Mouse (Mus musculus) testis, adult 2 months (tissue): ENCODE data around the gene Fxn. TPM values are rescaled to one million over a fixed set of nuclear protein-coding genes. Genes with fewer than 3 reads are reported as not detected.

ENCODE experiments used
- H3K27ac ChIP-seq: fragments of 200-500 bp; 2 replicates; pipeline ENCODE4 v1.5.1; 2012; ENCODE audit warnings: low read depth, low read length; ENCODE audit not compliant: control insufficient read depth, insufficient read depth
- H3K27me3 ChIP-seq: fragments of 200-500 bp; 2 replicates; pipeline ENCODE4 v1.6.1; 2012; ENCODE audit warnings: mild to moderate bottlenecking, low read length, moderate library complexity; ENCODE audit not compliant: control insufficient read depth, insufficient read depth
- H3K36me3 ChIP-seq: fragments of 200-500 bp; 2 replicates; pipeline ENCODE4 v1.6.1; 2012; ENCODE audit warnings: mild to moderate bottlenecking, low read length; ENCODE audit not compliant: control insufficient read depth, insufficient read depth
- H3K4me1 ChIP-seq: fragments of 200-500 bp; 2 replicates; pipeline ENCODE4 v1.6.1; 2012; ENCODE audit warnings: low read length; ENCODE audit not compliant: control insufficient read depth, insufficient read depth
- H3K4me3 ChIP-seq: fragments of 200-500 bp; 2 replicates; pipeline ENCODE4 v1.5.1; 2012; ENCODE audit warnings: low read depth, mild to moderate bottlenecking, low read length, moderate library complexity, mixed read lengths; ENCODE audit not compliant: control insufficient read depth
- CTCF ChIP-seq: fragments of 200-500 bp; IDR thresholded peaks from 2 replicates; pipeline ENCODE4 v1.5.1; 2012; ENCODE audit warnings: low read depth, mild to moderate bottlenecking, inconsistent platforms, low read length, moderate library complexity; ENCODE audit not compliant: control insufficient read depth, insufficient read depth, insufficient replicate concordance
- POLR2A ChIP-seq: fragments of 200-500 bp; IDR thresholded peaks from 2 replicates; pipeline ENCODE4 v1.6.1; 2012; ENCODE audit warnings: low read depth, mild to moderate bottlenecking, inconsistent platforms, low read length, moderate library complexity; ENCODE audit not compliant: control insufficient read depth
- polyA plus RNA-seq: library from polyadenylated mRNA; depleted of rRNA; stranded (reverse); fragments of >200 nt; gene quantifications from 2 replicates; pipeline ENCODE4 v1.2.3, GENCODE M21; 2012

Fxn gene
- polyA plus RNA-seq, 1 experiment = 5.1 TPM

- Histone ChIP-seq H3K36me3 (no peaks in the 10 kb centered on the region), H3K4me1 (peaks cover 13% of the 10 kb centered on the region), H3K27me3 (no peaks in the 10 kb centered on the region), H3K4me3 (no peak overlapping the region), H3K27ac (no peak overlapping the region)
- TF ChIP-seq POLR2A (no peak), CTCF (no peak)
Observed at GRCm38 (mm10) chr19:24271326-24271725, 9.1 kb downstream of the Fxn start.

DNA sequence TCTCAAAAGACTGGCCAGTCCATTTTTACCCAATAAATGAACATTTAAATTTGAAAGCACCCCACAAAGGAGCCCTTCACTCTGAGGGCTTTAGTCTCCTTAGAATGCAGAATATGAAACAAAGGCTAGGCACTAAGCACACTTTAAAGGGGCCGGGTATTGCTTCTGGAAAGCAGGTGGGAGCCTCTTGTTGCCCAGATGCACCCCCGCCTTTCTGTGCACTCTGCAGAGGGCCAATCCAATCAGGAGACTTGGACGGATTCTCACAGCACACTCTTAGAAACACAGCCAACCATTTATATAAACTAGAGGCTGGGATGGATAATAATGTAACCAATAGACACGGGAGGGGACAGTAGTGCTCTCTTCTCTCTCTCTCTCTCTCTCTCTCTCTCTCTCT is 11.9 kb downstream of the Fxn start:
- no peaks in the 10 kb centered on the region for H3K36me3 ChIP-seq

GRCm38 (mm10) chr19:24266046-24266830 is 14.2 kb downstream of the Fxn start:
- Histone ChIP-seq H3K36me3 (no peaks in the 10 kb centered on the region), H3K4me1 (peaks cover 3% of the 10 kb centered on the region), H3K4me3 (no peak overlapping the region), H3K27ac (no peak overlapping the region), H3K27me3 (no peaks in the 10 kb centered on the region)
- no peak for TF ChIP-seq CTCF
- TF ChIP-seq POLR2A = no peak

More for the DNA sequence above, 11.9 kb downstream of the Fxn start:
- Histone ChIP-seq H3K27ac (no peak overlapping the region), H3K4me3 (no peak overlapping the region), H3K4me1 (peaks cover 13% of the 10 kb centered on the region), H3K27me3 (no peaks in the 10 kb centered on the region)
- TF ChIP-seq CTCF (no peak), POLR2A (no peak)

GRCm38 (mm10) chr19:24264991-24265390 is 15.4 kb downstream of the Fxn start:
- H3K27ac ChIP-seq = no peak overlapping the region
- H3K4me1 ChIP-seq = no peaks in the 10 kb centered on the region; the same call in 1 of the 2 replicates
- TF ChIP-seq CTCF = peak; percentile 48; the same call in 1 of the 2 replicates
- TF ChIP-seq POLR2A = no peak
- no peaks in the 10 kb centered on the region for H3K27me3 ChIP-seq
- no peaks in the 10 kb centered on the region for H3K36me3 ChIP-seq
- no peak overlapping the region for H3K4me3 ChIP-seq

DNA sequence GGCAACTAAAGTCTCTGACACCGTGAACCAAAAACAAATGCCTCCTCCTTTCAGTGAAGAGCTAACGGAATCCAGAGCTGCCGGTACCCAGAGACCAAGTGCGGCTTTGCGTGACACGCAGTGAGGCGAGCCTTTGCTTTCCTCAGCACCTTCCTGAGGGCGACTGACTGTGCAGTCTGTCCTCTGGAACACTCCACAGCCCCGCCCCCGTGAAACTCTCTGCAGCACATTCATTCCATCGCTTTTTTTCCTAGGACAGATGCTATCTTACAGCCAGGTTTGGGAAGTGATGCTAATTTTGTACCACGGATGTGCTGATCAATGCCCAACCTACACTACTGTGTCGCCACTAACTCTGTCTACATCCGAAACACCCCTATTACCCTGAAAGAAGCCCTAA is 17.7 kb downstream of the Fxn start:
- Histone ChIP-seq H3K27me3 (no peaks in the 10 kb centered on the region), H3K27ac (no peak overlapping the region), H3K36me3 (no peaks in the 10 kb centered on the region), H3K4me1 (no peaks in the 10 kb centered on the region; the same call in 1 of the 2 replicates), H3K4me3 (no peak overlapping the region)
- no peak for TF ChIP-seq CTCF

GRCm38 (mm10) chr19:24259390-24260351 is 20.7 kb downstream of the Fxn start:
- TF ChIP-seq CTCF = no peak
- no peak for TF ChIP-seq POLR2A
- no peaks in the 10 kb centered on the region; the same call in 1 of the 2 replicates for H3K4me1 ChIP-seq
- H3K27ac ChIP-seq = no peak overlapping the region
- no peaks in the 10 kb centered on the region for H3K27me3 ChIP-seq
- H3K4me3 ChIP-seq = no peak overlapping the region
- H3K36me3 ChIP-seq = no peaks in the 10 kb centered on the region

DNA sequence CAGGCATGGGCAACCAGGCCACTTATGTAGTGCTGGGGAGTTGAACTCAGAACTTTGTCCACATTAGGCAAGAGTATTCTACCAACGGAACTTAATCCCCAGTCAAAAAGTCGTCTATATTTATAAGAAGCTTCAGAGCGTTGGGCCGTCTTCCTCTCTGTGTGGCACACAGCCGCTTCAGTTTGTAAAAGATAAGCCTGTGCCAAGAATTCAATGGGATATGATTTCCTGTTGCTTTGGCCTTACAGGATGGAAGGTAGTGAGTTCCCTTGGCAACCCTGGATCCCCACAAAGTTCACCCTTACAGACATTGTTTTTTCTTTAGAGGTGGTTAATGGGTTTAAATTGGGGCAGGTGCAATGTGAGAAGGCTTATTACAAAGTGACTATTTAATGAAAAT is 22.0 kb downstream of the Fxn start:
- H3K4me1 ChIP-seq = no peaks in the 10 kb centered on the region
- TF ChIP-seq CTCF (no peak), POLR2A (no peak)
- no peaks in the 10 kb centered on the region for H3K36me3 ChIP-seq
- no peaks in the 10 kb centered on the region for H3K27me3 ChIP-seq
- no peak overlapping the region for H3K4me3 ChIP-seq
- no peak overlapping the region for H3K27ac ChIP-seq
